Mouse (Mus musculus) frontal cortex, postnatal 10 days (tissue): ENCODE data around the gene Mrps11.

Source experiments
- DNase-seq, 2 experiments: peaks; one replicate each; pipeline ENCODE4 v3.0.0; 2022; ENCODE audit warnings: low spot score in 2 of 2, mixed read lengths in 1 of 2

Mrps11 gene

GRCm38 (mm10) chr7:78782639-78783581 is at the start of gene Mrps11, which contains the start of gene Mrpl46:
Mrps11 (plus strand) TSS chr7:78783119.
Mrpl46 (minus strand) TSS chr7:78783531.
- peak; percentile 75 to 86 for DNase-seq

GRCm38 (mm10) chr7:78737196-78737595 is 45.7 kb upstream of the Mrps11 start:
- no peak for DNase-seq

- DNase-seq: no peak
Measured at GRCm38 (mm10) chr7:78737614-78738210, 45.2 kb upstream of the Mrps11 start, which contains the start of gene Ntrk3. Ntrk3 (minus strand) TSS chr7:78738012.

GRCm38 (mm10) chr7:78739351-78740000 is 43.4 kb upstream of the Mrps11 start:
- no peak for DNase-seq

- no peak for DNase-seq
Measured at GRCm38 (mm10) chr7:78743731-78744385, 39.1 kb upstream of the Mrps11 start.

GRCm38 (mm10) chr7:78752961-78753360 is 30.0 kb upstream of the Mrps11 start:
- DNase-seq: no peak

GRCm38 (mm10) chr7:78753752-78754457 is 29.0 kb upstream of the Mrps11 start:
- DNase-seq: no peak

GRCm38 (mm10) chr7:78754458-78755000 is 28.4 kb upstream of the Mrps11 start:
- no peak for DNase-seq

GRCm38 (mm10) chr7:78763801-78764200 is 19.1 kb upstream of the Mrps11 start:
- DNase-seq: no peak

GRCm38 (mm10) chr7:78765215-78765631 is 17.7 kb upstream of the Mrps11 start:
- DNase-seq: no peak

GRCm38 (mm10) chr7:78766019-78766683 is 16.8 kb upstream of the Mrps11 start:
- peak; percentile 79 to 88 for DNase-seq

GRCm38 (mm10) chr7:78767929-78768531 is 14.9 kb upstream of the Mrps11 start:
- no peak for DNase-seq

- no peak for DNase-seq
Measured at GRCm38 (mm10) chr7:78769075-78769652, 13.8 kb upstream of the Mrps11 start.

- DNase-seq: no peak
Measured at GRCm38 (mm10) chr7:78770936-78771335, 12.0 kb upstream of the Mrps11 start.

- no peak for DNase-seq
Measured at GRCm38 (mm10) chr7:78778741-78779140, 4.2 kb upstream of the Mrps11 start.

- no peak for DNase-seq
Measured at GRCm38 (mm10) chr7:78785906-78786305, 3.0 kb downstream of the Mrps11 start.

- DNase-seq: no peak
Measured at GRCm38 (mm10) chr7:78787793-78788380, 5.0 kb downstream of the Mrps11 start.

- DNase-seq: peak in 1 of 2 experiments; percentile 44
Measured at GRCm38 (mm10) chr7:78791359-78792222, 8.7 kb downstream of the Mrps11 start.
